Mouse (Mus musculus) E14TG2a.4 (cell line): ENCODE results near the gene Pxylp1.

ENCODE experiments used
- CTCF ChIP-seq: conservative IDR thresholded peaks from 2 replicates; pipeline ENCODE4 v1.5.1; 2014; ENCODE audit warnings: low read length
- NANOG ChIP-seq: IDR thresholded peaks from 2 replicates; pipeline ENCODE4 v1.6.1; 2014; ENCODE audit warnings: borderline replicate concordance, low read length, mixed read lengths
- POU5F1 ChIP-seq: IDR thresholded peaks from 2 replicates; pipeline ENCODE4 v1.6.1; 2014; ENCODE audit warnings: low read length, borderline replicate concordance

GRCm38 (mm10) chr9:96908737-96909136, 16.3 kb upstream of the Pxylp1 start:
- TF ChIP-seq CTCF (no peak), POU5F1 (no peak), NANOG (no peak)
